In genomic region chr10:44862360-44862674, GRCm38 (mm10) we compare ENCODE assay signal across 16 mouse cellular contexts.
DNase-seq lines count a peak whose midpoint lies in the region; ATAC-seq and TF ChIP-seq lines count a peak whose summit lies in the region.
"Had no signal": no experiment of that assay in that cellular context is flagged by ENCODE, and none has a peak within 500 bp of the region (broad histone marks: within the 10 kb centered on the region; RNA-seq: fewer than 3 reads in every experiment).

No protein-coding gene starts in this region.

- no peak overlapping the region for H3K4me3 ChIP-seq in gastrocnemius, adult 2 months
- no peak overlapping the region for H3K4me3 ChIP-seq in midbrain, embryonic 11.5 days (ENCODE audit: low read depth, low read length)
- no peak overlapping the region for H3K4me3 ChIP-seq in midbrain, postnatal 0 days (ENCODE audit: low read depth, low read length)
- no peak overlapping the region for H3K4me3 ChIP-seq in kidney, postnatal 0 days (replicated peaks; ENCODE audit: low read depth, low read length)
- H3K4me3 ChIP-seq in stomach, embryonic 16.5 days (replicated peaks; ENCODE audit: low read length) = no peak overlapping the region
- no peak overlapping the region for H3K4me3 ChIP-seq in midbrain, embryonic 15.5 days
- H3K4me3 ChIP-seq: embryonic facial prominence, embryonic 13.5 days; forebrain, embryonic 15.5 days; liver, embryonic 12.5 days; neural tube, embryonic 12.5 days had no signal

- H3K9ac ChIP-seq in midbrain, embryonic 11.5 days (ENCODE audit: low read length) = no peak overlapping the region
- no peak overlapping the region for H3K9ac ChIP-seq in midbrain, postnatal 0 days (replicated peaks; ENCODE audit: low read length, poor library complexity, severe bottlenecking)
- no peak overlapping the region for H3K9ac ChIP-seq in kidney, postnatal 0 days (ENCODE audit: low read depth, low read length)
- no peak overlapping the region for H3K9ac ChIP-seq in stomach, embryonic 16.5 days (ENCODE audit: low read length)
- no peak overlapping the region for H3K9ac ChIP-seq in midbrain, embryonic 15.5 days
- H3K9ac ChIP-seq: embryonic facial prominence, embryonic 13.5 days; forebrain, embryonic 15.5 days; liver, embryonic 12.5 days; neural tube, embryonic 12.5 days had no signal

- H3K4me1 ChIP-seq in midbrain, embryonic 11.5 days (ENCODE audit: control insufficient read depth, insufficient read depth, low read length) = no peaks in the 10 kb centered on the region
- no peaks in the 10 kb centered on the region for H3K4me1 ChIP-seq in midbrain, postnatal 0 days (ENCODE audit: insufficient read depth, low read length)
- peaks cover 9% of the 10 kb centered on the region; the same call in 1 of the 2 replicates for H3K4me1 ChIP-seq in kidney, postnatal 0 days (replicated peaks; ENCODE audit: insufficient read depth, low read length)
- H3K4me1 ChIP-seq in stomach, embryonic 16.5 days (ENCODE audit: control insufficient read depth, insufficient read depth, low read length) = 0 out of 2 replicates have a peak, but pooled peaks cover 7% of the 10 kb centered on the region
- no peaks in the 10 kb centered on the region for H3K4me1 ChIP-seq in midbrain, embryonic 15.5 days
- H3K4me1 ChIP-seq: forebrain, embryonic 15.5 days; liver, embryonic 12.5 days; neural tube, embryonic 12.5 days had no signal

- no peak for ATAC-seq in midbrain, embryonic 11.5 days (ENCODE audit: low FRiP score)
- no peak for ATAC-seq in midbrain, postnatal 0 days (ENCODE audit: low FRiP score)
- ATAC-seq in kidney, postnatal 0 days (replicated peaks; ENCODE audit: low FRiP score, low read depth) = no peak
- no peak for ATAC-seq in stomach, embryonic 16.5 days (ENCODE audit: insufficient read depth, low FRiP score)
- no peak for ATAC-seq in midbrain, embryonic 15.5 days (replicated peaks)
- ATAC-seq: forebrain, embryonic 15.5 days; liver, embryonic 12.5 days had no signal

- H3K9me3 ChIP-seq in midbrain, embryonic 11.5 days (ENCODE audit: control insufficient read depth, low read length) = no peaks in the 10 kb centered on the region
- no peaks in the 10 kb centered on the region for H3K9me3 ChIP-seq in midbrain, postnatal 0 days (ENCODE audit: low read length)
- no peaks in the 10 kb centered on the region for H3K9me3 ChIP-seq in kidney, postnatal 0 days (replicated peaks; ENCODE audit: low read length)
- no peaks in the 10 kb centered on the region for H3K9me3 ChIP-seq in stomach, embryonic 16.5 days (replicated peaks; ENCODE audit: control insufficient read depth, low read length)
- no peaks in the 10 kb centered on the region for H3K9me3 ChIP-seq in midbrain, embryonic 15.5 days
- H3K9me3 ChIP-seq: embryonic facial prominence, embryonic 13.5 days; forebrain, embryonic 15.5 days; liver, embryonic 12.5 days; neural tube, embryonic 12.5 days had no signal

- no peaks in the 10 kb centered on the region for H3K27me3 ChIP-seq in midbrain, embryonic 11.5 days (ENCODE audit: control insufficient read depth, insufficient read depth, low read length)
- H3K27me3 ChIP-seq in midbrain, postnatal 0 days (ENCODE audit: insufficient read depth, low read length) = no peaks in the 10 kb centered on the region
- H3K27me3 ChIP-seq in kidney, postnatal 0 days (ENCODE audit: insufficient read depth, low read length) = no peaks in the 10 kb centered on the region
- H3K27me3 ChIP-seq in stomach, embryonic 16.5 days (ENCODE audit: control insufficient read depth, insufficient read depth, low read length) = no peaks in the 10 kb centered on the region
- no peaks in the 10 kb centered on the region for H3K27me3 ChIP-seq in midbrain, embryonic 15.5 days (replicated peaks)
- H3K27me3 ChIP-seq: embryonic facial prominence, embryonic 13.5 days; forebrain, embryonic 15.5 days; liver, embryonic 12.5 days; neural tube, embryonic 12.5 days had no signal

- 80% methylated on average over 8 of the region's 8 CpGs for WGBS in midbrain, embryonic 11.5 days
- 82% methylated on average over 8 of the region's 8 CpGs for WGBS in midbrain, postnatal 0 days
- WGBS in kidney, postnatal 0 days = 16% methylated on average over 8 of the region's 8 CpGs
- whole genome bisulfite sequencing in stomach, embryonic 16.5 days = 61% methylated on average over 8 of the region's 8 CpGs
- WGBS in midbrain, embryonic 15.5 days = 76% methylated on average over 8 of the region's 8 CpGs

- intact Hi-C loops in gastrocnemius, adult 2 months (cut with DNase I) = no loop called here

- H3K27ac ChIP-seq in gastrocnemius, adult 2 months = no peak overlapping the region
- no peak overlapping the region for H3K27ac ChIP-seq in midbrain, embryonic 11.5 days (ENCODE audit: low read depth, low read length)
- no peak overlapping the region for H3K27ac ChIP-seq in midbrain, postnatal 0 days (ENCODE audit: low read depth, low read length)
- peak overlapping the region; percentile 58; the same call in 1 of the 2 replicates for H3K27ac ChIP-seq in kidney, postnatal 0 days
- H3K27ac ChIP-seq in stomach, embryonic 16.5 days (ENCODE audit: low read length) = peak overlapping the region; percentile 21; the same call in 1 of the 2 replicates
- no peak overlapping the region for H3K27ac ChIP-seq in midbrain, embryonic 15.5 days
- H3K27ac ChIP-seq: embryonic facial prominence, embryonic 13.5 days; forebrain, embryonic 15.5 days; liver, embryonic 12.5 days; neural tube, embryonic 12.5 days had no signal

- no peak overlapping the region for H3K4me2 ChIP-seq in midbrain, embryonic 11.5 days
- H3K4me2 ChIP-seq in midbrain, postnatal 0 days (ENCODE audit: low read depth, low read length, poor library complexity, severe bottlenecking) = no peak overlapping the region
- no peak overlapping the region for H3K4me2 ChIP-seq in kidney, postnatal 0 days (ENCODE audit: low read length)
- H3K4me2 ChIP-seq in stomach, embryonic 16.5 days (ENCODE audit: low read depth, low read length) = no peak overlapping the region
- H3K4me2 ChIP-seq in midbrain, embryonic 15.5 days = no peak overlapping the region
- H3K4me2 ChIP-seq: embryonic facial prominence, embryonic 13.5 days; forebrain, embryonic 15.5 days; heart, embryonic 11.5 days; liver, embryonic 12.5 days; neural tube, embryonic 12.5 days had no signal

- H3K36me3 ChIP-seq in midbrain, embryonic 11.5 days (ENCODE audit: control insufficient read depth, insufficient read depth, low read length) = no peaks in the 10 kb centered on the region
- no peaks in the 10 kb centered on the region for H3K36me3 ChIP-seq in midbrain, postnatal 0 days (ENCODE audit: insufficient read depth, low read length)
- H3K36me3 ChIP-seq in kidney, postnatal 0 days (ENCODE audit: insufficient read depth, low read length) = no peaks in the 10 kb centered on the region
- no peaks in the 10 kb centered on the region for H3K36me3 ChIP-seq in stomach, embryonic 16.5 days (ENCODE audit: control insufficient read depth, insufficient read depth, low read length)
- no peaks in the 10 kb centered on the region for H3K36me3 ChIP-seq in midbrain, embryonic 15.5 days (replicated peaks)
- H3K36me3 ChIP-seq: embryonic facial prominence, embryonic 13.5 days; forebrain, embryonic 15.5 days; liver, embryonic 12.5 days; neural tube, embryonic 12.5 days had no signal

- no peak for TF ChIP-seq CTCF in gastrocnemius, adult 2 months (IDR thresholded peaks at IDR 0.05)
- TF ChIP-seq CTCF in midbrain, postnatal 0 days (IDR thresholded peaks at IDR 0.05) = no peak
- TF ChIP-seq CTCF in kidney, postnatal 0 days (IDR thresholded peaks at IDR 0.05; ENCODE audit: low read depth) = no peak

- peak; percentile 13 for DNase-seq in gastrocnemius, postnatal 10 days
- no peak for DNase-seq in gastrocnemius, adult 2 months
- DNase-seq in midbrain, embryonic 11.5 days (ENCODE audit: low spot score, missing footprints) = peak; percentile 51
- no peak for DNase-seq in midbrain, postnatal 0 days (ENCODE audit: low spot score)
- DNase-seq in kidney, postnatal 0 days (ENCODE audit: low spot score) = peak; percentile 46
- DNase-seq in frontal cortex, postnatal 25 days (ENCODE audit: low spot score in 2 of 2) = no peak
- DNase-seq: cerebellum, postnatal 36 days; gastrocnemius, postnatal 36 days; midbrain, embryonic 14.5 days had no signal

Comparison
In these comparisons a context has a peak if more than half of its experiments do, and no peak if none do; other contexts are left out.
1. DNase-seq: peak in gastrocnemius, postnatal 10 days (single experiment), midbrain, embryonic 11.5 days (single experiment) and kidney, postnatal 0 days (single experiment); none in gastrocnemius, adult 2 months (single experiment), midbrain, postnatal 0 days (single experiment) and frontal cortex, postnatal 25 days (0 of 2).
2. H3K27ac ChIP-seq: peak in kidney, postnatal 0 days (single experiment) and stomach, embryonic 16.5 days (single experiment); none in gastrocnemius, adult 2 months (single experiment), midbrain, embryonic 11.5 days (single experiment), midbrain, postnatal 0 days (single experiment) and midbrain, embryonic 15.5 days (single experiment).